Mouse (Mus musculus) regulatory T cell (primary cell): ENCODE measurements at regions not wholly inside any gene's neighbourhood (a gene's known extent, or its start where the extent isn't known, plus 50 kb on each side); places are given as distances from the start of the nearest gene placed in this dataset.
"Not testable (repeated sequence)": the region's sequence is repeated elsewhere in the genome, so short reads cannot be mapped to it uniquely, and the experiment has no call there.

ENCODE experiments used
- in situ Hi-C: fragments of 300-600 bp; cut with MboI, MseI; formaldehyde crosslinking; loops from one replicate; pipeline ENCODE4 v1.15.1; 2025; ENCODE audit warnings: high pct_unique_total_duplicates

GRCm38 (mm10) chr2:171593884-171594283, 449.4 kb downstream of the Cbln4 start:
- in situ Hi-C loops, result no loop called here

- in situ Hi-C loops, result no loop called here
Observed at GRCm38 (mm10) chr2:171592315-171592714, 451.0 kb downstream of the Cbln4 start.

GRCm38 (mm10) chr2:171588158-171588557, 455.1 kb downstream of the Cbln4 start:
- in situ Hi-C loops, result no loop called here

GRCm38 (mm10) chr2:171587635-171588034, 455.6 kb downstream of the Cbln4 start:
- in situ Hi-C loops, result no loop called here

GRCm38 (mm10) chr2:171586853-171587220, 456.4 kb downstream of the Cbln4 start:
- in situ Hi-C loops, result no loop called here

GRCm38 (mm10) chr2:171586217-171586852, 456.9 kb downstream of the Cbln4 start:
- in situ Hi-C loops, result no loop called here

GRCm38 (mm10) chr2:171574360-171574759, 468.9 kb downstream of the Cbln4 start:
- in situ Hi-C loops, result no loop called here

- in situ Hi-C loops, result no loop called here
Observed at GRCm38 (mm10) chr2:171562656-171563055, 480.6 kb downstream of the Cbln4 start.

GRCm38 (mm10) chr2:171542768-171543167, 500.5 kb downstream of the Cbln4 start:
- in situ Hi-C loops, result not testable (repeated sequence)

GRCm38 (mm10) chr2:171514876-171515275, 528.4 kb downstream of the Cbln4 start:
- in situ Hi-C loops, result no loop called here

- in situ Hi-C loops, result no loop called here
Observed at GRCm38 (mm10) chr2:171496620-171497019, 546.6 kb downstream of the Cbln4 start.

GRCm38 (mm10) chr2:171493741-171494140, 549.5 kb downstream of the Cbln4 start:
- in situ Hi-C loops, result no loop called here

GRCm38 (mm10) chr2:171487284-171487683, 556.0 kb downstream of the Cbln4 start:
- in situ Hi-C loops, result no loop called here

GRCm38 (mm10) chr2:171453241-171453640, 590.0 kb downstream of the Cbln4 start:
- in situ Hi-C loops, result no loop called here

GRCm38 (mm10) chr2:171406057-171406456, 637.2 kb downstream of the Cbln4 start:
- in situ Hi-C loops, result loop anchor here (25.0 kb wide), 1 partner anchor 1106 kb away; no protein-coding TSS in a partner anchor

- in situ Hi-C loops, result no loop called here
Observed at GRCm38 (mm10) chr2:171388936-171389335, 654.3 kb downstream of the Cbln4 start.

GRCm38 (mm10) chr2:171373457-171373856, 641.9 kb downstream of the Dok5 start:
- in situ Hi-C loops, result no loop called here

GRCm38 (mm10) chr2:171373016-171373415, 641.4 kb downstream of the Dok5 start:
- in situ Hi-C loops, result no loop called here

GRCm38 (mm10) chr2:171371751-171372150, 640.1 kb downstream of the Dok5 start:
- in situ Hi-C loops, result no loop called here

- in situ Hi-C loops, result no loop called here
Observed at GRCm38 (mm10) chr2:171365553-171365952, 633.9 kb downstream of the Dok5 start.

GRCm38 (mm10) chr2:171364621-171365020, 633.0 kb downstream of the Dok5 start:
- in situ Hi-C loops, result no loop called here

GRCm38 (mm10) chr2:171363381-171363780, 631.8 kb downstream of the Dok5 start:
- in situ Hi-C loops, result no loop called here

- in situ Hi-C loops, result no loop called here
Observed at GRCm38 (mm10) chr2:171358071-171358760, 626.6 kb downstream of the Dok5 start.
